Mouse (Mus musculus) kidney, postnatal 0 days (tissue): ENCODE results near the gene Pxdn. TPM values are rescaled to one million over a fixed set of nuclear protein-coding genes. Genes with fewer than 3 reads are reported as not detected.
A peak's percentile ranks its signal among the peaks of the same experiment; 100 is the strongest.

Source experiments
- ATAC-seq: fragments of 200-750 bp; cut with Nextera tagmentation; replicated peaks from 2 replicates; pipeline ENCODE4 v1.8.0; 2017; ENCODE audit warnings: low read depth, moderate number of reproducible peaks, moderate TSS enrichment, moderate library complexity; ENCODE audit not compliant: low FRiP score
- DNase-seq: peaks from one replicate; pipeline ENCODE4 v3.0.0-alpha.2; 2016; ENCODE audit warnings: low spot score
- H3K27ac ChIP-seq: fragments of 300-500 bp; sonication (generic); 2 replicates; pipeline ENCODE4 v1.5.1; 2014; ENCODE audit warnings: mild to moderate bottlenecking
- H3K27me3 ChIP-seq: fragments of 300-500 bp; sonication (generic); 2 replicates; pipeline ENCODE4 v1.6.1; 2014; ENCODE audit warnings: low read length, mixed read lengths; ENCODE audit not compliant: insufficient read depth
- H3K36me3 ChIP-seq: fragments of 300-500 bp; sonication (generic); 2 replicates; pipeline ENCODE4 v1.6.1; 2014; ENCODE audit warnings: low read length, mixed read lengths; ENCODE audit not compliant: insufficient read depth
- H3K4me1 ChIP-seq: fragments of 300-500 bp; sonication (generic); replicated peaks from 2 replicates; pipeline ENCODE4 v1.6.1; 2014; ENCODE audit warnings: antibody characterized with exemption, low read length, mixed read lengths; ENCODE audit not compliant: insufficient read depth
- H3K4me2 ChIP-seq: fragments of 300-500 bp; sonication (generic); 2 replicates; pipeline ENCODE4 v1.6.1; 2014; ENCODE audit warnings: mild to moderate bottlenecking, low read length, moderate library complexity, mixed read lengths
- H3K4me3 ChIP-seq: fragments of 300-500 bp; sonication (generic); replicated peaks from 2 replicates; pipeline ENCODE4 v1.5.1; 2014; ENCODE audit warnings: low read depth, low read length
- H3K9ac ChIP-seq: fragments of 300-500 bp; sonication (generic); 2 replicates; pipeline ENCODE4 v1.6.1; 2014; ENCODE audit warnings: low read depth, low read length
- H3K9me3 ChIP-seq: fragments of 300-500 bp; sonication (generic); replicated peaks from 2 replicates; pipeline ENCODE4 v1.6.1; 2016; ENCODE audit warnings: low read length, inconsistent platforms, mixed read lengths
- CTCF ChIP-seq: IDR thresholded peaks from 2 replicates; pipeline ENCODE4 v1.5.1; 2016; ENCODE audit warnings: antibody characterized with exemption, low read depth, mild to moderate bottlenecking, moderate library complexity
- WGBS: fragments of 180-500 bp; shearing (Covaris S2); extraction: QIAGEN DNeasy Blood & Tissue Kit; methylation state at CpG from one replicate; pipeline ENCODE4 v1.1.7; 2014; 5-methylcytosine and 5-hydroxymethylcytosine counted together
- polyA plus RNA-seq: library from polyadenylated mRNA; unstranded; fragments of >200 nt; fragmentation: Nextera tagmentation; extraction: Ambion mirVana; gene quantifications from 2 replicates; pipeline ENCODE4 v1.2.1, GENCODE M21; 2015

Pxdn gene
- polyA plus RNA-seq, 1 experiment from 2014 or later: 49.9 TPM

- H3K27ac ChIP-seq: no peak overlapping the region
- no peaks in the 10 kb centered on the region for H3K9me3 ChIP-seq
- no peaks in the 10 kb centered on the region for H3K27me3 ChIP-seq
- no peaks in the 10 kb centered on the region for H3K36me3 ChIP-seq
- ATAC-seq (peak; percentile 61; the same call in 1 of the 2 replicates), DNase-seq (no peak)
- no peak overlapping the region for H3K4me3 ChIP-seq
- no peak overlapping the region for H3K4me2 ChIP-seq
- TF ChIP-seq CTCF: no peak
- no peak overlapping the region for H3K9ac ChIP-seq
- WGBS: 51% methylated on average over 5 of the region's 5 CpGs
- H3K4me1 ChIP-seq: peaks cover 29% of the 10 kb centered on the region
Observed at GRCm38 (mm10) chr12:29958637-29959036, 21.2 kb downstream of the Pxdn start.

- Histone ChIP-seq H3K4me2 (no peak overlapping the region), H3K4me3 (no peak overlapping the region), H3K27ac (no peak overlapping the region), H3K9ac (no peak overlapping the region), H3K4me1 (peaks cover 19% of the 10 kb centered on the region; the same call in 1 of the 2 replicates), H3K36me3 (no peaks in the 10 kb centered on the region), H3K9me3 (no peaks in the 10 kb centered on the region), H3K27me3 (no peaks in the 10 kb centered on the region)
- no peak for DNase-seq
- TF ChIP-seq CTCF: no peak
- ATAC-seq: no peak
- 87% methylated on average over 1 of the region's 1 CpGs for WGBS
Observed at GRCm38 (mm10) chr12:29961041-29961440, 23.6 kb downstream of the Pxdn start.

GRCm38 (mm10) chr12:29965016-29965415 is 27.6 kb downstream of the Pxdn start:
- H3K4me3 ChIP-seq: no peak overlapping the region
- no peak overlapping the region for H3K4me2 ChIP-seq
- no peak for TF ChIP-seq CTCF
- no peaks in the 10 kb centered on the region for H3K36me3 ChIP-seq
- no peak overlapping the region for H3K9ac ChIP-seq
- DNase-seq (no peak), ATAC-seq (no peak)
- no peaks in the 10 kb centered on the region for H3K9me3 ChIP-seq
- WGBS: 78% methylated on average over 6 of the region's 6 CpGs
- H3K27me3 ChIP-seq: no peaks in the 10 kb centered on the region
- H3K4me1 ChIP-seq: peaks cover 4% of the 10 kb centered on the region; the same call in 1 of the 2 replicates
- H3K27ac ChIP-seq: no peak overlapping the region

GRCm38 (mm10) chr12:29971795-29972464 is 34.5 kb downstream of the Pxdn start:
- WGBS: 77% methylated on average over 7 of the region's 7 CpGs
- Histone ChIP-seq H3K36me3 (peaks cover 18% of the 10 kb centered on the region), H3K27me3 (no peaks in the 10 kb centered on the region), H3K4me3 (no peak overlapping the region), H3K9ac (no peak overlapping the region), H3K9me3 (no peaks in the 10 kb centered on the region), H3K27ac (no peak overlapping the region), H3K4me1 (no peaks in the 10 kb centered on the region), H3K4me2 (no peak overlapping the region)
- DNase-seq (peak; percentile 4), ATAC-seq (no peak)
- no peak for TF ChIP-seq CTCF

DNA sequence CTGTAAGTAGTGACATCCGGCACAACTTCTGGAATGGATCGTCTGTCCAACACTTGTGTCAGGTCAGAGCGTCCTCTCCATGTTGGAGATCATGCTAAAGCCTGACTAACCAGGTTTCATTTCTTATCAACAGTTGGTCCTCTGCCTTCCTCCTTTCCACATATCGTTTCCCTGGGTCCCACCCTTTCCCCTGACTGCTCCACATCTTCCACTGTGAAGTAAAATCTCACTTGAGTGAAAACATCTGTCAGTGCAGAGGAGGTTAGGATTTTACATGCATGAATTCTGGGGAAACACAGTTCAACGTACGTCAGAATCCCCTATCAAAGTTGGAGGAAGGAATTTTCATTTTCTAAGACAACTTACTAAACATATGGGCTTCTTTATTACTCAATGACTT is 35.1 kb downstream of the Pxdn start:
- no peak overlapping the region for H3K4me3 ChIP-seq
- 49% methylated on average over 6 of the region's 6 CpGs for WGBS
- peak; percentile 58 for DNase-seq
- H3K9me3 ChIP-seq: no peaks in the 10 kb centered on the region
- H3K27me3 ChIP-seq: no peaks in the 10 kb centered on the region
- H3K36me3 ChIP-seq: peaks cover 18% of the 10 kb centered on the region
- no peak for ATAC-seq
- H3K4me2 ChIP-seq: no peak overlapping the region
- H3K27ac ChIP-seq: no peak overlapping the region
- no peak overlapping the region for H3K9ac ChIP-seq
- no peaks in the 10 kb centered on the region for H3K4me1 ChIP-seq
- TF ChIP-seq CTCF: no peak

- no peak overlapping the region for H3K4me2 ChIP-seq
- peaks cover 47% of the 10 kb centered on the region for H3K36me3 ChIP-seq
- no peaks in the 10 kb centered on the region for H3K27me3 ChIP-seq
- H3K9me3 ChIP-seq: no peaks in the 10 kb centered on the region
- H3K27ac ChIP-seq: no peak overlapping the region
- TF ChIP-seq CTCF: no peak
- 87% methylated on average over 8 of the region's 8 CpGs for WGBS
- ATAC-seq: no peak
- no peaks in the 10 kb centered on the region for H3K4me1 ChIP-seq
- H3K4me3 ChIP-seq: no peak overlapping the region
- DNase-seq: no peak
- no peak overlapping the region for H3K9ac ChIP-seq
Observed at GRCm38 (mm10) chr12:29980076-29980475, 42.7 kb downstream of the Pxdn start.
